Mouse (Mus musculus) MEL (cell line): ENCODE results near the gene Erich6b. TPM values are rescaled to one million over a fixed set of nuclear protein-coding genes. Genes with fewer than 3 reads are reported as not detected.

ENCODE experiments used
- DNase-seq: peaks from one replicate; pipeline ENCODE4 v3.0.0; 2011; ENCODE audit warnings: low read depth, low spot score
- H3K27ac ChIP-seq: 2 replicates; pipeline ENCODE4 v1.5.1; 2012; ENCODE audit warnings: low read depth, mild to moderate bottlenecking, control low read depth, low read length, moderate library complexity; ENCODE audit not compliant: control insufficient read depth
- H3K27me3 ChIP-seq, 2 experiments: fragments of 150-350 bp in 1 of 2; sonication (generic) in 1 of 2; 2 replicates each; pipeline ENCODE4 v1.6.1; 2012; ENCODE audit warnings: low read length in 2 of 2, mild to moderate bottlenecking in 2 of 2, improper control_type of control experiment in 1 of 2, moderate library complexity in 1 of 2; ENCODE audit not compliant: insufficient read depth in 2 of 2, control insufficient read depth in 1 of 2
- H3K36me3 ChIP-seq, 2 experiments: 2 replicates each; pipeline ENCODE4 v1.6.1; 2012 to 2014; ENCODE audit warnings: low read length in 2 of 2, improper control_type of control experiment in 1 of 2, inconsistent platforms in 1 of 2, mild to moderate bottlenecking in 1 of 2; ENCODE audit not compliant: insufficient read depth in 2 of 2, control insufficient read depth in 1 of 2
- H3K4me1 ChIP-seq, 2 experiments: fragments of 150-350 bp in 1 of 2; sonication (generic) in 1 of 2; 2 replicates each; pipeline ENCODE4 v1.6.1; 2012; ENCODE audit warnings: low read length in 2 of 2, improper control_type of control experiment in 1 of 2, mild to moderate bottlenecking in 1 of 2; ENCODE audit not compliant: insufficient read depth in 2 of 2, control insufficient read depth in 1 of 2
- H3K4me3 ChIP-seq, 2 experiments: fragments of 150-350 bp in 1 of 2; sonication (generic) in 1 of 2; 2 replicates each; pipeline ENCODE4 v1.5.1; 2012; ENCODE audit warnings: low read depth in 2 of 2, low read length in 2 of 2, mild to moderate bottlenecking in 2 of 2, moderate library complexity in 2 of 2, control low read depth in 1 of 2, improper control_type of control experiment in 1 of 2; ENCODE audit not compliant: control insufficient read depth in 1 of 2, insufficient read depth in 1 of 2
- H3K79me2 ChIP-seq: 2 replicates; pipeline ENCODE4 v1.6.1; 2012; ENCODE audit warnings: mild to moderate bottlenecking, low read length, moderate library complexity; ENCODE audit not compliant: control insufficient read depth, poor library complexity, insufficient read depth
- H3K9ac ChIP-seq: 2 replicates; pipeline ENCODE4 v1.6.1; 2012; ENCODE audit warnings: low read depth, mild to moderate bottlenecking, control low read depth, low read length, moderate library complexity; ENCODE audit not compliant: control insufficient read depth, poor library complexity, severe bottlenecking
- H3K9me3 ChIP-seq: fragments of 150-350 bp; sonication (generic); replicated peaks from 2 replicates; pipeline ENCODE4 v1.6.1; 2012; ENCODE audit warnings: mild to moderate bottlenecking, low read length, improper control_type of control experiment, moderate library complexity; ENCODE audit not compliant: insufficient read depth
- BHLHE40 ChIP-seq: IDR thresholded peaks from 2 replicates; pipeline ENCODE4 v1.6.1; 2012; ENCODE audit warnings: low read depth, mild to moderate bottlenecking, inconsistent platforms, low read length, improper control_type of control experiment, borderline replicate concordance
- E2F4 ChIP-seq: IDR thresholded peaks from 2 replicates; pipeline ENCODE4 v1.6.1; 2011; ENCODE audit warnings: low read depth, low read length, improper control_type of control experiment, borderline replicate concordance
- EP300 ChIP-seq, 2 experiments: IDR thresholded peaks; 2 replicates each; pipeline ENCODE4 v1.6.1; 2011; ENCODE audit warnings: improper control_type of control experiment in 2 of 2, low read length in 2 of 2, low read depth in 1 of 2, mild to moderate bottlenecking in 1 of 2
- ETS1 ChIP-seq: IDR thresholded peaks from 2 replicates; pipeline ENCODE4 v1.6.1; 2012; ENCODE audit warnings: low read depth, mild to moderate bottlenecking, inconsistent platforms, low read length, improper control_type of control experiment, moderate library complexity
- GATA1 ChIP-seq: IDR thresholded peaks from 2 replicates; pipeline ENCODE4 v1.6.1; 2011; ENCODE audit warnings: low read depth, low read length, improper control_type of control experiment
- HCFC1 ChIP-seq: IDR thresholded peaks from 2 replicates; pipeline ENCODE4 v1.6.1; 2012; ENCODE audit warnings: low read depth, mild to moderate bottlenecking, inconsistent platforms, low read length, improper control_type of control experiment, moderate library complexity
- JUND ChIP-seq: IDR thresholded peaks from 2 replicates; pipeline ENCODE4 v1.6.1; 2011; ENCODE audit warnings: low read depth, mild to moderate bottlenecking, improper control_type of control experiment, low read length
- MAX ChIP-seq: IDR thresholded peaks from 2 replicates; pipeline ENCODE4 v1.6.1; 2011; ENCODE audit warnings: low read length, improper control_type of control experiment
- MXI1 ChIP-seq: IDR thresholded peaks from 2 replicates; pipeline ENCODE4 v1.6.1; 2011; ENCODE audit warnings: mild to moderate bottlenecking, low read depth, low read length, improper control_type of control experiment
- MYB ChIP-seq: IDR thresholded peaks from 2 replicates; pipeline ENCODE4 v1.6.1; 2011; ENCODE audit warnings: mild to moderate bottlenecking, low read depth, low read length, improper control_type of control experiment
- MYC ChIP-seq: IDR thresholded peaks from 2 replicates; pipeline ENCODE4 v1.6.1; 2011; ENCODE audit warnings: low read depth, mild to moderate bottlenecking, low read length, improper control_type of control experiment, moderate library complexity
- NRF1 ChIP-seq: IDR thresholded peaks from 2 replicates; pipeline ENCODE4 v1.6.1; 2014; ENCODE audit warnings: low read depth, mild to moderate bottlenecking, inconsistent platforms, low read length, improper control_type of control experiment, moderate library complexity; ENCODE audit not compliant: poor library complexity, insufficient read depth, severe bottlenecking
- POLR2A ChIP-seq, 2 experiments: IDR thresholded peaks; 2 replicates each; pipeline ENCODE4 v1.6.1; 2011 to 2012; ENCODE audit warnings: low read length in 2 of 2, mild to moderate bottlenecking in 2 of 2, control low read depth in 1 of 2, improper control_type of control experiment in 1 of 2, low read depth in 1 of 2, moderate library complexity in 1 of 2; ENCODE audit not compliant: control insufficient read depth in 1 of 2, insufficient read depth in 1 of 2, poor library complexity in 1 of 2
- POLR2AphosphoS2 ChIP-seq: IDR thresholded peaks from 2 replicates; pipeline ENCODE4 v1.6.1; 2011; ENCODE audit warnings: low read length, improper control_type of control experiment
- RCOR1 ChIP-seq: IDR thresholded peaks from 2 replicates; pipeline ENCODE4 v1.6.1; 2012; ENCODE audit warnings: low read depth, mild to moderate bottlenecking, inconsistent platforms, low read length, improper control_type of control experiment
- SIN3A ChIP-seq: IDR thresholded peaks from 2 replicates; pipeline ENCODE4 v1.6.1; 2012; ENCODE audit warnings: low read length, improper control_type of control experiment, inconsistent platforms
- TBP ChIP-seq: IDR thresholded peaks from 2 replicates; pipeline ENCODE4 v1.8.0; 2011; ENCODE audit warnings: low read depth, low read length, improper control_type of control experiment
- UBTF ChIP-seq: IDR thresholded peaks from 2 replicates; pipeline ENCODE4 v1.6.1; 2012; ENCODE audit warnings: low read depth, mild to moderate bottlenecking, inconsistent platforms, low read length, improper control_type of control experiment, moderate library complexity, borderline replicate concordance; ENCODE audit not compliant: insufficient read depth
- USF1 ChIP-seq: IDR thresholded peaks from 2 replicates; pipeline ENCODE4 v1.6.1; 2014; ENCODE audit warnings: low read depth, mild to moderate bottlenecking, inconsistent platforms, low read length, improper control_type of control experiment, moderate library complexity
- USF2 ChIP-seq, 2 experiments: IDR thresholded peaks; 2 replicates each; pipeline ENCODE4 v1.6.1; 2011 to 2012; ENCODE audit warnings: improper control_type of control experiment in 2 of 2, low read length in 2 of 2, borderline replicate concordance in 1 of 2, inconsistent platforms in 1 of 2, low read depth in 1 of 2, mild to moderate bottlenecking in 1 of 2; ENCODE audit not compliant: insufficient read depth in 1 of 2
- ZNF384 ChIP-seq: IDR thresholded peaks from 2 replicates; pipeline ENCODE4 v1.6.1; 2012; ENCODE audit warnings: low read depth, mild to moderate bottlenecking, inconsistent platforms, low read length, improper control_type of control experiment
- polyA plus RNA-seq, 2 experiments: library from polyadenylated mRNA; stranded (reverse) in 1 of 2; unstranded in 1 of 2; fragments of >175 nt in 1 of 2; fragments of >200 nt in 1 of 2; gene quantifications; 2 replicates each; pipeline versions ENCODE4 v1.2.1 to v1.2.4; 2012; ENCODE audit warnings: low replicate concordance in 2 of 2, low read depth in 1 of 2; ENCODE audit not compliant: insufficient read length in 2 of 2, insufficient read depth in 1 of 2, missing spikeins in 1 of 2
- total RNA-seq: library from RNA; depleted of rRNA; stranded (reverse); fragments of 300-350 nt; gene quantifications from 2 replicates; pipeline ENCODE4 v1.2.3, GENCODE M21; 2012

Gene Erich6b
- total and polyA plus RNA-seq, 3 experiments, result not detected

DNA sequence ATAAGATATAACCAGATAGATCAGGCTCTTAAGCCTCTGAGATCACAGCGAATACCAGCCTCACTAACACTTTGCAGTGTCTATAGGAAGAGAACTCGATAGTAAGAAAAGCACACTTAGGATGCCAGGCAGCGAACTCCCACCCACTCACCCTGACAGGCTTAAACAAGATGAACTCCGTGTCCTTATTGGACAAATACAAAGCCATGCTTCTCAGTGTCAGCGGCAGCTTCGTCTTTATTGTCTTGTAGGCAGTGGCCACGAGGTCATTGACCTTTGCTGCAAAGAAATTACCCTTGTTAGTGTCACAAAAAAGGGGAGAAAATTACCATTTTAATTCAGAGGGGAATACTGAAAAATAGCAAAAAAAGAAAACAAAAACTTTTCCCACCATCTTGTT is 65.7 kb downstream of the Erich6b start:
- Histone ChIP-seq H3K27me3 (no peaks in the 10 kb centered on the region), H3K36me3 (peaks cover 0 to 32% of the 10 kb centered on the region in 2 experiments; a peak in 2 of 4 replicates), H3K27ac (no peak overlapping the region), H3K4me1 (no peaks in the 10 kb centered on the region), H3K9ac (no peak overlapping the region), H3K79me2 (no peaks in the 10 kb centered on the region), H3K4me3 (no peak overlapping the region), H3K9me3 (no peaks in the 10 kb centered on the region)
- DNase-seq, result no peak
- TF ChIP-seq MYC (no peak), POLR2AphosphoS2 (no peak), BHLHE40 (no peak), GATA1 (no peak), JUND (no peak), TBP (no peak), UBTF (no peak), USF2 (IDR thresholded peaks at IDR 0.05; ENCODE audit: borderline replicate concordance in 1 of 2, insufficient read depth in 1 of 2, low read depth in 1 of 2, low read length in 2 of 2) (no peak), EP300 (IDR thresholded peaks at IDR 0.05; ENCODE audit: low read depth in 1 of 2, low read length in 2 of 2) (no peak), POLR2A (IDR thresholded peaks at IDR 0.05; ENCODE audit: control insufficient read depth in 1 of 2, insufficient read depth in 1 of 2, low read depth in 1 of 2, low read length in 2 of 2, poor library complexity in 1 of 2) (no peak), MYB (no peak)

DNA sequence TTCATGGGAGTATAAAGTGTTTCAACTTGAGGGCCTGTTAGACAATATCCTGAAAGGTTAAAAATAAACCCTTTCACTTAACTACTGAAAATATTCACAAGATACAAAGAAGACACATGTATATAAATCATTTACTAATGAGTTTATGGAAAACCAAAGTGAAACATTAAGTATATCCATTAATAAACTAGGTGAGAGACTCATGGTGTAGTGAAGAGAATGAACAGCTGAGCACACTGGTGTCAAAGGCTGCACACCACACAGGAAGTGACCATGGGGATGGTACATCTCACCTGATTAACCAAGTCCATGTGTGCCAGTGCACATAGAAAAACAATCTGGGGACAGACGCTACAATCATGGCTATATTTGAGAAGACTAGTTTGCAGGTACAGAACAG is 66.9 kb downstream of the Erich6b start:
- Histone ChIP-seq H3K36me3 (peaks cover 0 to 34% of the 10 kb centered on the region in 2 experiments; a peak in 2 of 4 replicates), H3K4me1 (no peaks in the 10 kb centered on the region), H3K27me3 (no peaks in the 10 kb centered on the region), H3K4me3 (no peak overlapping the region), H3K79me2 (no peaks in the 10 kb centered on the region), H3K9me3 (no peaks in the 10 kb centered on the region), H3K9ac (no peak overlapping the region), H3K27ac (no peak overlapping the region)
- no peak for DNase-seq
- TF ChIP-seq SIN3A (no peak), MYB (no peak), MAX (no peak), E2F4 (no peak), ETS1 (no peak), HCFC1 (no peak), MXI1 (no peak), RCOR1 (no peak), ZNF384 (no peak), UBTF (no peak), POLR2AphosphoS2 (no peak), NRF1 (no peak), USF1 (no peak)
